7 mouse cellular contexts compared by ENCODE assay signal in genomic region chr4:130645426-130645825, GRCm38 (mm10).
"Had no signal": no experiment of that assay in that cellular context is flagged by ENCODE, and none has a peak within 500 bp of the region (broad histone marks: within the 10 kb centered on the region; RNA-seq: fewer than 3 reads in every experiment).

No protein-coding gene starts in this region.

- ATAC-seq: midbrain, embryonic 13.5 days had no signal

- H3K4me2 ChIP-seq: limb, embryonic 15.5 days; liver, embryonic 13.5 days; midbrain, embryonic 13.5 days had no signal

- DNase-seq: kidney, postnatal 10 days; liver, embryonic 13.5 days; lung, adult 18-20 months; right cerebral cortex, postnatal 14 days; thymus, postnatal 4 days had no signal

- H3K27me3 ChIP-seq: limb, embryonic 15.5 days; liver, embryonic 13.5 days; midbrain, embryonic 13.5 days had no signal

- H3K9me3 ChIP-seq: limb, embryonic 15.5 days; liver, embryonic 13.5 days; midbrain, embryonic 13.5 days had no signal

- H3K4me1 ChIP-seq: limb, embryonic 15.5 days; liver, embryonic 13.5 days; midbrain, embryonic 13.5 days had no signal

- H3K27ac ChIP-seq: limb, embryonic 15.5 days; liver, embryonic 13.5 days; midbrain, embryonic 13.5 days had no signal

- H3K36me3 ChIP-seq: limb, embryonic 15.5 days; liver, embryonic 13.5 days; midbrain, embryonic 13.5 days had no signal

- H3K4me3 ChIP-seq: limb, embryonic 15.5 days; liver, embryonic 13.5 days; midbrain, embryonic 13.5 days had no signal

- H3K9ac ChIP-seq: limb, embryonic 15.5 days; liver, embryonic 13.5 days; midbrain, embryonic 13.5 days had no signal
